Mouse (Mus musculus) cortical plate, adult 2 months (tissue): ENCODE measurements around the gene Pip4k2c.

ENCODE experiments used
- CTCF ChIP-seq: fragments of 200-500 bp; IDR thresholded peaks from 2 replicates; pipeline ENCODE4 v1.5.1; 2011; ENCODE audit warnings: mild to moderate bottlenecking, control low read depth, low read length; ENCODE audit not compliant: insufficient read depth; ENCODE audit errors: extremely low read depth
- POLR2A ChIP-seq: fragments of 200-500 bp; IDR thresholded peaks from 2 replicates; pipeline ENCODE4 v1.6.1; 2011; ENCODE audit warnings: mild to moderate bottlenecking, low read length, control low read depth; ENCODE audit not compliant: insufficient read depth; ENCODE audit errors: extremely low read depth

GRCm38 (mm10) chr10:127208921-127209320, 2.5 kb downstream of the Pip4k2c start:
- TF ChIP-seq POLR2A (no peak), CTCF (no peak)
